Comparison of ENCODE assay signal across 22 mouse cellular contexts in genomic region chr1:170134264-170134663, GRCm38 (mm10). TPM values are rescaled to one million over a fixed set of nuclear protein-coding genes. Genes with fewer than 3 reads are reported as not detected.
DNase-seq lines count a peak whose midpoint lies in the region; ATAC-seq and TF ChIP-seq lines count a peak whose summit lies in the region.
"Had no signal": no experiment of that assay in that cellular context is flagged by ENCODE, and none has a peak within 500 bp of the region (broad histone marks: within the 10 kb centered on the region; RNA-seq: fewer than 3 reads in every experiment).

No protein-coding gene starts in this region.

- H3K4me2 ChIP-seq in midbrain, embryonic 11.5 days = no peak overlapping the region
- no peak overlapping the region for H3K4me2 ChIP-seq in midbrain, embryonic 14.5 days (ENCODE audit: low read length)
- no peak overlapping the region for H3K4me2 ChIP-seq in CH12.LX (ENCODE audit: insufficient read depth, low read depth, poor library complexity, severe bottlenecking)
- H3K4me2 ChIP-seq in kidney, embryonic 15.5 days = no peak overlapping the region

- intact Hi-C loops in heart, postnatal 25 days (cut with DNase I) = loop anchor here (10.0 kb wide), 1 partner anchor 459 kb away; no protein-coding TSS in a partner anchor

- H3K4me1 ChIP-seq in midbrain, embryonic 11.5 days (ENCODE audit: control insufficient read depth, insufficient read depth, low read length) = no peaks in the 10 kb centered on the region
- H3K4me1 ChIP-seq in midbrain, embryonic 14.5 days (ENCODE audit: control insufficient read depth, insufficient read depth, low read length) = no peaks in the 10 kb centered on the region
- peaks cover 4 to 32% of the 10 kb centered on the region in 2 experiments; a peak in 3 of 4 replicates for H3K4me1 ChIP-seq in CH12.LX (ENCODE audit: control insufficient read depth in 1 of 2, insufficient read depth in 2 of 2)
- no peaks in the 10 kb centered on the region for H3K4me1 ChIP-seq in kidney, embryonic 15.5 days

- ATAC-seq in midbrain, embryonic 11.5 days (ENCODE audit: low FRiP score) = no peak
- ATAC-seq in midbrain, embryonic 14.5 days (ENCODE audit: low FRiP score, low TSS enrichment) = no peak
- ATAC-seq in kidney, embryonic 15.5 days (replicated peaks; ENCODE audit: low FRiP score) = no peak
- ATAC-seq: activated CD4-positive, CD25-positive, alpha-beta regulatory T cell, adult 4 months; CD4-positive, CD25-positive, alpha-beta regulatory T cell, adult 4 months; Patski had no signal

- H3K27ac ChIP-seq in midbrain, embryonic 11.5 days (ENCODE audit: low read depth, low read length) = no peak overlapping the region
- no peak overlapping the region for H3K27ac ChIP-seq in midbrain, embryonic 14.5 days (replicated peaks; ENCODE audit: low read depth, low read length)
- peak overlapping the region; percentile 41; the same call in 1 of the 2 replicates for H3K27ac ChIP-seq in CH12.LX (ENCODE audit: insufficient read depth, low read depth)
- H3K27ac ChIP-seq in kidney, embryonic 15.5 days = no peak overlapping the region

- no peak overlapping the region for H3K9ac ChIP-seq in midbrain, embryonic 11.5 days (ENCODE audit: low read length)
- no peak overlapping the region for H3K9ac ChIP-seq in midbrain, embryonic 14.5 days (replicated peaks; ENCODE audit: low read length)
- H3K9ac ChIP-seq in CH12.LX (ENCODE audit: insufficient read depth, low read depth) = no peak overlapping the region
- H3K9ac ChIP-seq in kidney, embryonic 15.5 days = no peak overlapping the region

- H3K27me3 ChIP-seq in midbrain, embryonic 11.5 days (ENCODE audit: control insufficient read depth, insufficient read depth, low read length) = no peaks in the 10 kb centered on the region
- no peaks in the 10 kb centered on the region for H3K27me3 ChIP-seq in midbrain, embryonic 14.5 days (ENCODE audit: control insufficient read depth, insufficient read depth, low read length)
- H3K27me3 ChIP-seq in CH12.LX (replicated peaks) = no peaks in the 10 kb centered on the region
- no peaks in the 10 kb centered on the region for H3K27me3 ChIP-seq in kidney, embryonic 15.5 days
- H3K27me3 ChIP-seq: Patski had no signal

- TF ChIP-seq CTCF in CH12.LX (conservative IDR thresholded peaks at IDR 0.05 in 1 of 2, IDR thresholded peaks at IDR 0.05 in 1 of 2; ENCODE audit: low read depth in 2 of 2, low read length in 2 of 2) = no peak

- peak; percentile 41; the same call in 1 of the 2 replicates for TF ChIP-seq EP300 in CH12.LX (IDR thresholded peaks at IDR 0.05; ENCODE audit: low read length)

- no peaks in the 10 kb centered on the region for H3K36me3 ChIP-seq in midbrain, embryonic 11.5 days (ENCODE audit: control insufficient read depth, insufficient read depth, low read length)
- no peaks in the 10 kb centered on the region for H3K36me3 ChIP-seq in midbrain, embryonic 14.5 days (ENCODE audit: control insufficient read depth, insufficient read depth, low read length)
- no peaks in the 10 kb centered on the region for H3K36me3 ChIP-seq in CH12.LX (replicated peaks in 1 of 2; ENCODE audit: control insufficient read depth in 1 of 2, insufficient read depth in 1 of 2, low read length in 1 of 2)
- H3K36me3 ChIP-seq in kidney, embryonic 15.5 days = no peaks in the 10 kb centered on the region

- H3K4me3 ChIP-seq in midbrain, embryonic 11.5 days (ENCODE audit: low read depth, low read length) = no peak overlapping the region
- no peak overlapping the region for H3K4me3 ChIP-seq in midbrain, embryonic 14.5 days (replicated peaks; ENCODE audit: low read depth, low read length)
- H3K4me3 ChIP-seq in CH12.LX (replicated peaks in 1 of 3; ENCODE audit: low read depth in 2 of 3, low read length in 2 of 3, poor library complexity in 1 of 3) = no peak overlapping the region
- H3K4me3 ChIP-seq in kidney, embryonic 15.5 days (replicated peaks) = no peak overlapping the region

- H3K79me2 ChIP-seq in CH12.LX (replicated peaks; ENCODE audit: control insufficient read depth, extremely low read depth, insufficient read depth, poor library complexity, severe bottlenecking) = no peaks in the 10 kb centered on the region

- in situ Hi-C loops in CH12.LX (cut with MboI; ENCODE audit: low pct_ligation_motif_present, low pct_unique_long_range_greater_than_20kb, low sequenced_read_pairs) = loop anchor here (10.0 to 25.0 kb wide), 3 partner anchors 89 to 472 kb away; partner anchors contain the start of gene Rgs5

- H3K9me3 ChIP-seq in midbrain, embryonic 11.5 days (ENCODE audit: control insufficient read depth, low read length) = no peaks in the 10 kb centered on the region
- no peaks in the 10 kb centered on the region for H3K9me3 ChIP-seq in midbrain, embryonic 14.5 days (ENCODE audit: control insufficient read depth, low read length)
- no peaks in the 10 kb centered on the region for H3K9me3 ChIP-seq in CH12.LX (replicated peaks; ENCODE audit: low read length)
- no peaks in the 10 kb centered on the region for H3K9me3 ChIP-seq in kidney, embryonic 15.5 days (replicated peaks)
- H3K9me3 ChIP-seq: G1E had no signal

- TF ChIP-seq RAD21 in CH12.LX (IDR thresholded peaks at IDR 0.05; ENCODE audit: low read depth, low read length) = no peak

- peak; percentile 41 for DNase-seq in heart, adult 11 months
- no peak for DNase-seq in heart, postnatal 25 days (ENCODE audit: low spot score)
- DNase-seq in midbrain, embryonic 11.5 days (ENCODE audit: low spot score, missing footprints) = peak; percentile 57
- no peak for DNase-seq in midbrain, embryonic 14.5 days
- no peak for DNase-seq in CH12.LX (ENCODE audit: extremely low read depth)
- DNase-seq: adrenal gland, adult 2 months; adrenal gland, adult 8-10 months; adrenal gland, postnatal 10 days; adrenal gland, postnatal 14 days; adrenal gland, postnatal 25 days; adrenal gland, postnatal 36 days; B cell, adult 2 months; cerebellum, adult 11 months; cerebellum, adult 11-12 months; cerebellum, adult 18-20 months; cerebellum, adult 2 months had no signal

- 90% methylated on average over 8 of the region's 8 CpGs for WGBS in midbrain, embryonic 11.5 days
- 87% methylated on average over 8 of the region's 8 CpGs for WGBS in midbrain, embryonic 14.5 days
- WGBS in kidney, embryonic 15.5 days = 85% methylated on average over 8 of the region's 8 CpGs

- dilution Hi-C loops in CH12.LX (cut with MboI; ENCODE audit: extremely low pct_ligation_motif_present, extremely low pct_unique_long_range_greater_than_20kb, low sequenced_read_pairs) = no loop called here

- TF ChIP-seq POLR2A in CH12.LX (IDR thresholded peaks at IDR 0.05; ENCODE audit: low read depth, low read length) = no peak

TF ChIP-seq in CH12.LX, 34 proteins besides CTCF, POLR2A, EP300 and RAD21:
- TF ChIP-seq ETS1 (conservative IDR thresholded peaks at IDR 0.05; ENCODE audit: low read depth, low read length) = 0 out of 2 replicates have a peak, but pooled peaks have one; percentile 18
- no peak for TF ChIP-seq SMC3 (IDR thresholded peaks at IDR 0.05; ENCODE audit: low read depth, low read length)
- TF ChIP-seq RCOR1 (conservative IDR thresholded peaks at IDR 0.05; ENCODE audit: low read depth, low read length) = 0 out of 2 replicates have a peak, but pooled peaks have one; percentile 40
- TF ChIP-seq CHD1 (IDR thresholded peaks at IDR 0.05; ENCODE audit: low read depth, low read length) = no peak
- 0 out of 2 replicates have a peak, but pooled peaks have one; percentile 22 for TF ChIP-seq BHLHE40 (IDR thresholded peaks at IDR 0.05; ENCODE audit: low read depth, low read length)
- TF ChIP-seq MAZ (IDR thresholded peaks at IDR 0.05; ENCODE audit: low read depth, low read length) = no peak
- 0 out of 2 replicates have a peak, but pooled peaks have one; percentile 1 for TF ChIP-seq MEF2A (IDR thresholded peaks at IDR 0.05; ENCODE audit: borderline replicate concordance, low read depth, low read length)
- peak; percentile 64 for TF ChIP-seq IRF4 (IDR thresholded peaks at IDR 0.05; ENCODE audit: low read depth, low read length)
- 0 out of 2 replicates have a peak, but pooled peaks have one; percentile 11 for TF ChIP-seq JUND (conservative IDR thresholded peaks at IDR 0.05; ENCODE audit: low read depth, low read length)
- TF ChIP-seq TBP (conservative IDR thresholded peaks at IDR 0.05; ENCODE audit: low read depth, low read length) = no peak

RNA-seq across cellular contexts. Expression of gene Ddr2, which starts 23.7 kb away (rescaled TPM):
- total RNA-seq in heart, postnatal 25 days (2021) = 10 to 100 TPM; 23.4 to 29.0 TPM
- 21.6 and 23.1 TPM in 2 replicates for polyA plus RNA-seq in midbrain, embryonic 11.5 days (2014; fragmentation: Nextera tagmentation; extraction: Ambion mirVana)
- 1.7 and 8.9 TPM in 2 replicates for polyA plus RNA-seq in midbrain, embryonic 14.5 days (2014; fragmentation: Nextera tagmentation; extraction: Ambion mirVana)
- total RNA-seq in CH12.LX (2012; rRNA removed) (0.13 and 0.30 TPM in 2 replicates), CH12.LX (2014; rRNA removed) (0.17 and 0.19 TPM in 2 replicates)
- polyA plus RNA-seq in CH12.LX (2012; ENCODE audit: insufficient read length, low read depth) = 0.33 and 0.37 TPM in 2 replicates
- polyA plus RNA-seq in kidney, embryonic 15.5 days (2015; fragmentation: Nextera tagmentation; extraction: Ambion mirVana) = 33.3 and 35.0 TPM in 2 replicates
- total RNA-seq: MEL had no signal
- polyA plus RNA-seq: CD4-positive, CD25-positive, alpha-beta regulatory T cell, adult 4 months; G1E had no signal

RNA-seq across cellular contexts. Expression of gene Uap1, which starts 40.5 kb away (rescaled TPM):
- 10 to 100 TPM; 54.8 to 56.9 TPM for total RNA-seq in heart, postnatal 25 days (2021)
- polyA plus RNA-seq in midbrain, embryonic 11.5 days (2014; fragmentation: Nextera tagmentation; extraction: Ambion mirVana) = 61.7 and 67.7 TPM in 2 replicates
- polyA plus RNA-seq in midbrain, embryonic 14.5 days (2014; fragmentation: Nextera tagmentation; extraction: Ambion mirVana) = 49.2 and 67.5 TPM in 2 replicates
- total RNA-seq in CH12.LX (2012; rRNA removed) (32.2 and 32.7 TPM in 2 replicates), CH12.LX (2014; rRNA removed) (46.3 and 51.8 TPM in 2 replicates)
- 34.1 and 39.4 TPM in 2 replicates for polyA plus RNA-seq in CH12.LX (2012; ENCODE audit: insufficient read length, low read depth)
- polyA plus RNA-seq in kidney, embryonic 15.5 days (2015; fragmentation: Nextera tagmentation; extraction: Ambion mirVana) = 52.2 and 56.4 TPM in 2 replicates

Comparison
In these comparisons a context has a peak if more than half of its experiments do, and no peak if none do; other contexts are left out.
1. DNase-seq: peak in heart, adult 11 months (single experiment) and midbrain, embryonic 11.5 days (single experiment); none in heart, postnatal 25 days (single experiment), midbrain, embryonic 14.5 days (single experiment) and CH12.LX (single experiment).